Comparison of ENCODE assay signal across 8 mouse cellular contexts in the genomic region with DNA sequence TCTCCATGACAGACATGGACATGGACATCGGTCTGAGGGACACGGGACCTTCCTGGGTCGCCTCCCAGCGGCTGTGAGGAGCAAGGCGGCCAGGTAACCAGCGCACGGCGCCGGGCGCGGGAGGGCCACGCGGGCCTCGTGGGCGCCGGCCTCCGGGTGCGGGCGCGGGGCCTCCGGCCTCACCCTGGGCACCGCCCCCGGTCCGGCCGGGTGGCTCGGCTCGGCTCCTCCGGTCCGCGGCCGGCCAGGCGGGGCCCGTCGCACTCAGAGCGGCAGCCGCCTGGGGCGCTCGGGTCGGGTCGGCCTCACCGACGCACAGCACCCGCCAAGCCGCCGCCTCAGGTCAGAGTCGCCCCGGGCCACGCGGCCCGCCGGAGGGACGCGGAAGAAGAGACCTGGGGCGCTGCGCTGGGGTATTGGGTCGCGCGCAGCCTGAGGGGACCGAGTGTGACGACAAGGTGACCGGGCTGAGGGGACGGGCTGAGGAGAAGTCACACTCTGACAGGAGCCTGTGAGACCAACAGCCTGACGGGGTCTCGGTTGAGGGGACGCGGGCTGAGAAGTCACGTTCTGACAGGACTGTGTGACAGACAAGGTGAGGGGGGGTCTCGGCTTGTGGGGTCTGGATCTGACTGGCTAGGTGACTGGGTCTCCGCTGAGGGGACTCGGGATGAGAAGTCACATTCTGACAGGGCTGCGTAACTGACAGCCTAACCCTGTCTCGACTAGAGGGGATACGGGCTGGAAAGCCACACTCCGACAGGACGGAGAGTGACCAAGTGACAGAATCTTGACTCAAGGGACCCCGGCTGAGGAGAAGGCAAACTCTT. TPM values are rescaled to one million over a fixed set of nuclear protein-coding genes. Genes with fewer than 3 reads are reported as not detected.
A peak's percentile ranks its signal among the peaks of the same experiment; 100 is the strongest.
DNase-seq lines count a peak whose midpoint lies in the region; ATAC-seq and TF ChIP-seq lines count a peak whose summit lies in the region.

A gene (plus strand): TSS at position 176 of the 830 bp plus-strand sequence.

- no peak for ATAC-seq in erythroblast, adult 5-6 weeks (replicated peaks; ENCODE audit: low FRiP score, poor library complexity, severe bottlenecking)
- ATAC-seq in intestine, embryonic 14.5 days (replicated peaks; ENCODE audit: low FRiP score, low TSS enrichment, low read depth), result peak; percentile 80
- ATAC-seq in limb, embryonic 15.5 days (ENCODE audit: insufficient number of reproducible peaks, low FRiP score, low TSS enrichment, low read depth), result peak; percentile 52; the same call in 1 of the 2 replicates
- ATAC-seq in midbrain, embryonic 14.5 days (ENCODE audit: low FRiP score, low TSS enrichment), result peak; percentile 53; the same call in 1 of the 2 replicates
- peak; percentile 89 for ATAC-seq in stomach, postnatal 0 days (ENCODE audit: low FRiP score, low TSS enrichment)

- H3K27me3 ChIP-seq in erythroblast, embryonic 14.5 days (ENCODE audit: control insufficient read depth), result peaks cover 44% of the 10 kb centered on the region
- peaks cover 22% of the 10 kb centered on the region for H3K27me3 ChIP-seq in intestine, embryonic 14.5 days (replicated peaks; ENCODE audit: control insufficient read depth, insufficient read depth, low read length)
- peaks cover 26% of the 10 kb centered on the region for H3K27me3 ChIP-seq in limb, embryonic 15.5 days
- H3K27me3 ChIP-seq in midbrain, embryonic 14.5 days (ENCODE audit: control insufficient read depth, insufficient read depth, low read length), result peaks cover 29% of the 10 kb centered on the region
- no peaks in the 10 kb centered on the region for H3K27me3 ChIP-seq in stomach, postnatal 0 days (ENCODE audit: control insufficient read depth, insufficient read depth, low read length)

- H3K4me1 ChIP-seq in erythroblast, embryonic 14.5 days (ENCODE audit: control insufficient read depth), result peaks cover 4% of the 10 kb centered on the region
- 0 out of 2 replicates have a peak, but pooled peaks cover 3% of the 10 kb centered on the region for H3K4me1 ChIP-seq in intestine, embryonic 14.5 days (replicated peaks; ENCODE audit: control insufficient read depth, insufficient read depth, low read length)
- H3K4me1 ChIP-seq in limb, embryonic 15.5 days, result peaks cover 16% of the 10 kb centered on the region
- H3K4me1 ChIP-seq in midbrain, embryonic 14.5 days (ENCODE audit: control insufficient read depth, insufficient read depth, low read length), result no peaks in the 10 kb centered on the region; the same call in 1 of the 2 replicates
- no peaks in the 10 kb centered on the region for H3K4me1 ChIP-seq in stomach, postnatal 0 days (replicated peaks; ENCODE audit: control insufficient read depth, insufficient read depth)

- peak; percentile 50 for DNase-seq in embryo, embryonic 10.5 days (ENCODE audit: low spot score)
- DNase-seq in gastrocnemius, postnatal 4 days (ENCODE audit: low spot score in 2 of 2), result peak; percentile 28 to 63
- peak; percentile 88 for DNase-seq in intestine, embryonic 14.5 days (ENCODE audit: low spot score)
- DNase-seq in midbrain, embryonic 14.5 days, result peak; percentile 67
- DNase-seq in stomach, postnatal 0 days (ENCODE audit: low spot score), result peak; percentile 85

- H3K27ac ChIP-seq in intestine, embryonic 14.5 days (ENCODE audit: low read depth), result peak within 1 kb of the TSS; percentile 27; the same call in 1 of the 2 replicates
- no peak within 1 kb of the TSS for H3K27ac ChIP-seq in limb, embryonic 15.5 days
- no peak within 1 kb of the TSS for H3K27ac ChIP-seq in midbrain, embryonic 14.5 days (replicated peaks; ENCODE audit: low read depth, low read length)
- H3K27ac ChIP-seq in stomach, postnatal 0 days (replicated peaks), result peak within 1 kb of the TSS; percentile 77

- H3K4me3 ChIP-seq in erythroblast, embryonic 14.5 days (replicated peaks), result peak within 1 kb of the TSS; percentile 43
- H3K4me3 ChIP-seq in intestine, embryonic 14.5 days (ENCODE audit: low read depth, low read length), result peak within 1 kb of the TSS; percentile 48
- H3K4me3 ChIP-seq in limb, embryonic 15.5 days, result peak within 1 kb of the TSS; percentile 52
- H3K4me3 ChIP-seq in midbrain, embryonic 14.5 days (replicated peaks; ENCODE audit: low read depth, low read length), result peak within 1 kb of the TSS; percentile 56
- peak within 1 kb of the TSS; percentile 62 for H3K4me3 ChIP-seq in stomach, postnatal 0 days (ENCODE audit: low read depth, low read length)

- H3K4me2 ChIP-seq in intestine, embryonic 14.5 days (ENCODE audit: low read length), result peak within 1 kb of the TSS; percentile 96
- H3K4me2 ChIP-seq in limb, embryonic 15.5 days, result peak within 1 kb of the TSS; percentile 96
- H3K4me2 ChIP-seq in midbrain, embryonic 14.5 days (ENCODE audit: low read length), result peak within 1 kb of the TSS; percentile 99
- H3K4me2 ChIP-seq in stomach, postnatal 0 days (replicated peaks; ENCODE audit: low read depth), result peak within 1 kb of the TSS; percentile 93

- TF ChIP-seq EP300 in stomach, postnatal 0 days (optimal IDR thresholded peaks at IDR 0.05), result no peak

- under 1% methylated on average over 63 of the region's 76 CpGs for WGBS in intestine, embryonic 14.5 days
- WGBS in limb, embryonic 15.5 days, result under 1% methylated on average over 72 of the region's 76 CpGs
- WGBS in midbrain, embryonic 14.5 days, result under 1% methylated on average over 74 of the region's 76 CpGs
- WGBS in stomach, postnatal 0 days, result under 1% methylated on average over 58 of the region's 76 CpGs

- no peaks in the 10 kb centered on the region for H3K36me3 ChIP-seq in erythroblast, embryonic 14.5 days (ENCODE audit: control insufficient read depth)
- H3K36me3 ChIP-seq in intestine, embryonic 14.5 days (ENCODE audit: control insufficient read depth, insufficient read depth, low read length), result no peaks in the 10 kb centered on the region
- H3K36me3 ChIP-seq in limb, embryonic 15.5 days, result no peaks in the 10 kb centered on the region
- H3K36me3 ChIP-seq in midbrain, embryonic 14.5 days (ENCODE audit: control insufficient read depth, insufficient read depth, low read length), result no peaks in the 10 kb centered on the region
- H3K36me3 ChIP-seq in stomach, postnatal 0 days (ENCODE audit: control insufficient read depth, insufficient read depth, low read length), result no peaks in the 10 kb centered on the region

- H3K9me3 ChIP-seq in erythroblast, embryonic 14.5 days (ENCODE audit: control insufficient read depth, low read length), result peaks cover 7% of the 10 kb centered on the region; the same call in 1 of the 2 replicates
- peaks cover 5% of the 10 kb centered on the region; the same call in 1 of the 2 replicates for H3K9me3 ChIP-seq in intestine, embryonic 14.5 days (ENCODE audit: control insufficient read depth, low read length)
- H3K9me3 ChIP-seq in limb, embryonic 15.5 days, result no peaks in the 10 kb centered on the region
- no peaks in the 10 kb centered on the region for H3K9me3 ChIP-seq in midbrain, embryonic 14.5 days (ENCODE audit: control insufficient read depth, low read length)
- H3K9me3 ChIP-seq in stomach, postnatal 0 days (ENCODE audit: control insufficient read depth, low read length), result no peaks in the 10 kb centered on the region

- peak; percentile 58 for TF ChIP-seq CTCF in stomach, postnatal 0 days (IDR thresholded peaks at IDR 0.05; ENCODE audit: low read depth)

- peak within 1 kb of the TSS; percentile 55 for H3K9ac ChIP-seq in intestine, embryonic 14.5 days (ENCODE audit: low read length)
- peak within 1 kb of the TSS; percentile 37 for H3K9ac ChIP-seq in limb, embryonic 15.5 days
- peak within 1 kb of the TSS; percentile 55 for H3K9ac ChIP-seq in midbrain, embryonic 14.5 days (replicated peaks; ENCODE audit: low read length)
- H3K9ac ChIP-seq in stomach, postnatal 0 days (ENCODE audit: low read length), result peak within 1 kb of the TSS; percentile 71

RNA-seq across cellular contexts. Expression of the gene that starts here (rescaled TPM):
- polyA plus RNA-seq in erythroblast, embryonic 14.5 days (2012), result not detected in 2 replicates
- 3.5 and 9.0 TPM in 2 replicates for total RNA-seq in erythroblast, adult 5-6 weeks (2015; ENCODE audit: low replicate concordance)
- total RNA-seq in erythroblast, adult 5-6 weeks (2017; ENCODE audit: low replicate concordance), result 2.9 and 3.9 TPM in 2 replicates
- 10 to 100 TPM in 1 of 2 experiments, 1 to 10 TPM in 1; 8.7 to 13.8 TPM for total RNA-seq in gastrocnemius, postnatal 4 days (2021)
- 11.6 and 13.6 TPM in 2 replicates for polyA plus RNA-seq in intestine, embryonic 14.5 days (2014; fragmentation: Nextera tagmentation; extraction: Ambion mirVana)
- polyA plus RNA-seq in limb, embryonic 15.5 days (2015; fragmentation: Nextera tagmentation; extraction: Ambion mirVana), result 3.6 and 4.9 TPM in 2 replicates
- 0.36 and 0.77 TPM in 2 replicates for polyA plus RNA-seq in midbrain, embryonic 14.5 days (2014; fragmentation: Nextera tagmentation; extraction: Ambion mirVana)
- polyA plus RNA-seq in stomach, postnatal 0 days (2015; fragmentation: Nextera tagmentation; extraction: Ambion mirVana), result 44.4 and 47.8 TPM in 2 replicates

Comparison
In these comparisons a context has a peak if more than half of its experiments do, and no peak if none do; other contexts are left out.
1. Peak in DNase-seq, ATAC-seq, H3K4me3 ChIP-seq, H3K9ac ChIP-seq and H3K4me2 ChIP-seq in midbrain, embryonic 14.5 days; RNA of the gene not detected or under 1 TPM.
2. H3K27ac ChIP-seq: peak in intestine, embryonic 14.5 days (single experiment) and stomach, postnatal 0 days (single experiment); none in limb, embryonic 15.5 days (single experiment) and midbrain, embryonic 14.5 days (single experiment).
3. Peak in every context shown above with its lines, with median percentiles within 50 percentile points of each other: H3K4me3 ChIP-seq, DNase-seq, H3K4me2 ChIP-seq and H3K9ac ChIP-seq.